Mouse (Mus musculus) testis, adult 2 months (tissue): Measurements from ENCODE around the gene Dxo.

ENCODE experiments used
- CTCF ChIP-seq: fragments of 200-500 bp; IDR thresholded peaks from 2 replicates; pipeline ENCODE4 v1.5.1; 2012; ENCODE audit warnings: low read depth, mild to moderate bottlenecking, inconsistent platforms, low read length, moderate library complexity; ENCODE audit not compliant: control insufficient read depth, insufficient read depth, insufficient replicate concordance
- POLR2A ChIP-seq: fragments of 200-500 bp; IDR thresholded peaks from 2 replicates; pipeline ENCODE4 v1.6.1; 2012; ENCODE audit warnings: low read depth, mild to moderate bottlenecking, inconsistent platforms, low read length, moderate library complexity; ENCODE audit not compliant: control insufficient read depth

DNA sequence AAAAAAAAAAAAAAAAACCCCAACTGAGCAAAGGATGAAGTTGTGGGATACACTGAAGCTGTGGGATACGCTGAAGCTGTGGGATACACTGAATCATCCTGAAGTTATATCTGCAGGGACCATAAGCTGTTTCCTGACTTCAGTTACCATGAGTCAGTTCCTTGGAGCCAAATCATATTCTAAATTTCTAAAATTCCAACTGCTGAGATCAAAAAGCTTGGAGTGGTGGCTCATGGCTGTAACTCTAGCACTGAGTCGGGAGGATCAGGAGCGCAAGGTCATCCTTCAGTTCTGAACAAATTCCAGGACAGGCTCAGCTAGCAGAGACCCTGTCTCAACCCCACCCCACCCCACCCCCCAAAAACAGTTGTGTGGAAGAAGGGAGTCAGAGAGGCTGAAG is 48.8 kb downstream of the Dxo start:
- TF ChIP-seq CTCF (no peak), POLR2A (no peak)
